Mouse (Mus musculus): Measurements from ENCODE around the gene Carmil2. TPM values are rescaled to one million over a fixed set of nuclear protein-coding genes. Genes with fewer than 3 reads are reported as not detected.

Carmil2 gene
- total and polyA plus RNA-seq, 3 experiments = 2.0 to 33.2 (median 7.6) TPM

DNA sequence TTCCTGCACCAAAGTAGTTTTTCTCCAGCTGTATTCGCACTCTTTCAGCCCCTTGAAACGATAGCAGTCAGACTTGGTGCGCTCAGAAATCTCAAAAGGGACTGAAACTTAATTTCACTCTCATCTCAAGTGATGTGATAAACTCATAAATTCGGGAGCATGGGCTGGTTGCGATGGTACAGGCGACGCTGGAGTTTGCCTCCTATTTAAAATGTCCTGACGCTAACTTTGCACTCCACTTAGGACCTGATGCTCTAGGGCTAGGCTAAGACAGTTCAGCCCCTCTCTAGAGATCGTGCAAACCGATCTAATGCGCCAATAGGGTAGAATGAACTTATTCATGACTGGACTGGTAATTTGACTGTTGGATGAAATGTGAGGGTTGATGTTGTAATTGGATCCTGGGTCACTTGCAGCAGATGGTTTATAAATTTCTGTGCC is 48.5 kb upstream of the Carmil2 start:
- Histone ChIP-seq H3K4me1 (ENCODE audit: control insufficient read depth in 1 of 2, insufficient read depth in 2 of 2) (peaks cover 4 to 47% of the 10 kb centered on the region in 2 experiments; a peak in 3 of 4 replicates), H3K4me2 (ENCODE audit: insufficient read depth, low read depth, poor library complexity, severe bottlenecking) (peak overlapping the region; percentile 17), H3K9me3 (replicated peaks; ENCODE audit: low read length) (no peaks in the 10 kb centered on the region), H3K79me2 (replicated peaks; ENCODE audit: control insufficient read depth, extremely low read depth, insufficient read depth, poor library complexity, severe bottlenecking) (peaks cover 64% of the 10 kb centered on the region), H3K4me3 (replicated peaks in 1 of 3; ENCODE audit: low read depth in 2 of 3, low read length in 2 of 3, poor library complexity in 1 of 3) (peak overlapping the region; percentile 73 to 89 (median 79)), H3K27me3 (replicated peaks) (no peaks in the 10 kb centered on the region), H3K9ac (ENCODE audit: insufficient read depth, low read depth) (peak overlapping the region; percentile 91), H3K36me3 (replicated peaks in 1 of 2; ENCODE audit: control insufficient read depth in 1 of 2, insufficient read depth in 1 of 2, low read length in 1 of 2) (peaks cover 0 to 4% of the 10 kb centered on the region in 2 experiments), H3K27ac (ENCODE audit: insufficient read depth, low read depth) (peak overlapping the region; percentile 92)
- DNase-seq (ENCODE audit: extremely low read depth) = no peak
- in situ Hi-C loops (cut with MboI; ENCODE audit: low pct_ligation_motif_present, low pct_unique_long_range_greater_than_20kb, low sequenced_read_pairs) = loop anchor here (5.0 kb wide), 1 partner anchor 50 kb away; the partner anchor contains the start of gene Carmil2
- TF ChIP-seq POLR2AphosphoS2 (IDR thresholded peaks at IDR 0.05; ENCODE audit: low read depth, low read length) (no peak), ELF1 (IDR thresholded peaks at IDR 0.05; ENCODE audit: low read depth, low read length) (0 out of 2 replicates have a peak, but pooled peaks have one; percentile 29), MAZ (IDR thresholded peaks at IDR 0.05; ENCODE audit: low read depth, low read length) (0 out of 2 replicates have a peak, but pooled peaks have one; percentile 16), CHD1 (IDR thresholded peaks at IDR 0.05; ENCODE audit: low read depth, low read length) (0 out of 2 replicates have a peak, but pooled peaks have one; percentile 84), TBP (conservative IDR thresholded peaks at IDR 0.05; ENCODE audit: low read depth, low read length) (0 out of 2 replicates have a peak, but pooled peaks have one; percentile 43), ETS1 (conservative IDR thresholded peaks at IDR 0.05; ENCODE audit: low read depth, low read length) (no peak), KAT2A (IDR thresholded peaks at IDR 0.05; ENCODE audit: insufficient replicate concordance, low read length) (no peak)
- dilution Hi-C loops (cut with MboI; ENCODE audit: extremely low pct_ligation_motif_present, extremely low pct_unique_long_range_greater_than_20kb, low sequenced_read_pairs) = no loop called here

DNA sequence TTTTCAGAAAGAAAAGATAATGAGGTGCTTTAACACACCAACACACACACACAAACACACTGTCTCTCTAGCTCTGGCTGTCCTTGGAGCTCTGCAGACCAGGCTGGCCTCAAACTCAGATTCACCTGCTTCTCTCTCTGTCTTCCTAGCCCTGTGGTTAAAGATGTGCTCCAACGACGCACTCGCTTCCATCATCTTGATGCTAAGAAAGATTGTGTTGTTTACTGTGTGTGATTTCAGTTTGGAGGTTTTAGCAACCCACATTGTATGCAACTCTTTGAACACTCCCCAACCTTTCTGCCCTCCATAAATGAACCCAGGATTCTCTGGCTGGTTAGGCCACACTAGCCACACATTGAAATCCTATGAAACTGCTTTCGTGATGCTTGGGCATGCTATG is 47.6 kb upstream of the Carmil2 start:
- Histone ChIP-seq H3K4me2 (ENCODE audit: insufficient read depth, low read depth, poor library complexity, severe bottlenecking) (peak overlapping the region; percentile 97), H3K9ac (ENCODE audit: insufficient read depth, low read depth) (peak overlapping the region; percentile 91), H3K4me1 (ENCODE audit: control insufficient read depth in 1 of 2, insufficient read depth in 2 of 2) (peaks cover 4 to 53% of the 10 kb centered on the region in 2 experiments; a peak in 3 of 4 replicates), H3K4me3 (replicated peaks in 1 of 3; ENCODE audit: low read depth in 2 of 3, low read length in 2 of 3, poor library complexity in 1 of 3) (peak overlapping the region; percentile 38 to 89 (median 73)), H3K27me3 (replicated peaks) (no peaks in the 10 kb centered on the region), H3K79me2 (replicated peaks; ENCODE audit: control insufficient read depth, extremely low read depth, insufficient read depth, poor library complexity, severe bottlenecking) (peaks cover 66% of the 10 kb centered on the region), H3K9me3 (replicated peaks; ENCODE audit: low read length) (no peaks in the 10 kb centered on the region), H3K27ac (ENCODE audit: insufficient read depth, low read depth) (peak overlapping the region; percentile 63), H3K36me3 (replicated peaks in 1 of 2; ENCODE audit: control insufficient read depth in 1 of 2, insufficient read depth in 1 of 2, low read length in 1 of 2) (peaks cover 0 to 8% of the 10 kb centered on the region in 2 experiments)
- no peak for DNase-seq (ENCODE audit: extremely low read depth)
- dilution Hi-C loops (cut with MboI; ENCODE audit: extremely low pct_ligation_motif_present, extremely low pct_unique_long_range_greater_than_20kb, low sequenced_read_pairs) = no loop called here
- TF ChIP-seq CTCF (conservative IDR thresholded peaks at IDR 0.05 in 1 of 2, IDR thresholded peaks at IDR 0.05 in 1 of 2; ENCODE audit: low read depth in 2 of 2, low read length in 2 of 2) = no peak
- no peak for TF ChIP-seq NELFE (IDR thresholded peaks at IDR 0.05; ENCODE audit: low read depth, low read length)
- no peak for TF ChIP-seq ZKSCAN1 (IDR thresholded peaks at IDR 0.05; ENCODE audit: borderline replicate concordance, low read depth, low read length)
- TF ChIP-seq MXI1 (IDR thresholded peaks at IDR 0.05; ENCODE audit: low read depth, low read length) = no peak
- TF ChIP-seq POLR2AphosphoS2 (IDR thresholded peaks at IDR 0.05; ENCODE audit: low read depth, low read length) = no peak
- no peak for TF ChIP-seq RAD21 (IDR thresholded peaks at IDR 0.05; ENCODE audit: low read depth, low read length)
- TF ChIP-seq ZMIZ1 (IDR thresholded peaks at IDR 0.05; ENCODE audit: low read depth, low read length) = no peak
- no peak for TF ChIP-seq HCFC1 (IDR thresholded peaks at IDR 0.05; ENCODE audit: low read depth, low read length)
- no peak for TF ChIP-seq MAFK (IDR thresholded peaks at IDR 0.05; ENCODE audit: insufficient replicate concordance, low read length)
- no peak; the same call in 1 of the 2 replicates for TF ChIP-seq SIN3A (IDR thresholded peaks at IDR 0.05; ENCODE audit: low read length)
- no peak for TF ChIP-seq USF2 (conservative IDR thresholded peaks at IDR 0.05; ENCODE audit: low read depth, low read length)
- TF ChIP-seq USF1 (IDR thresholded peaks at IDR 0.05; ENCODE audit: low read depth, low read length) = no peak
- TF ChIP-seq CHD2 (IDR thresholded peaks at IDR 0.05; ENCODE audit: low read length) = no peak
- no peak for TF ChIP-seq NRF1 (IDR thresholded peaks at IDR 0.05; ENCODE audit: low read depth, low read length)
- no peak for TF ChIP-seq MEF2A (IDR thresholded peaks at IDR 0.05; ENCODE audit: borderline replicate concordance, low read depth, low read length)
- in situ Hi-C loops (cut with MboI; ENCODE audit: low pct_ligation_motif_present, low pct_unique_long_range_greater_than_20kb, low sequenced_read_pairs) = loop anchor here (5.0 kb wide), 1 partner anchor 49 kb away; the partner anchor contains the start of gene Carmil2
